Mouse (Mus musculus): ENCODE measurements around the gene Arid4a.

DNA sequence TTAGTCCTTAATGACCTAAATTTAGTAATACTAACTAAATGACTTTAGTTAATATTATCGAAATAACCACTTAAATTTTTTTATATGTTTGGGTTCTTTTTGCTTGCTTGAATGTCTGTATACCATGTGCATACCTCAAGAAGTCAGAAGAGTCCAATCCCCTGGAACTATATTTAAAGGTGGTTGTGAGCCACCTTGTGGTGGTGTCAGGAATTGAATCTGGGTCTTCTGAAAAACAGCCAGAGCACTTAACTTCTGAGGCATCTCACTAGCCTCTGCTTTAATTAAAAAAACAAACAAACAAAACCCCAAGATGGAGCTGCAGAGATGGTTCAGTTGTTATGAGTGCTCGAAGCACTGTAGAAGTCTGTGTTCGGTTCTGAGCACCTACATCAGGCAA, 131.9 kb downstream of the Arid4a start:
- TF ChIP-seq HCFC1 (IDR thresholded peaks at IDR 0.05; ENCODE audit: borderline replicate concordance, insufficient read depth, low read length) (no peak), CHD2 (IDR thresholded peaks at IDR 0.05; ENCODE audit: low read depth, low read length) (no peak), MAFK (IDR thresholded peaks at IDR 0.05; ENCODE audit: insufficient read depth, low read depth, low read length) (no peak), ZC3H11A (IDR thresholded peaks at IDR 0.05; ENCODE audit: borderline replicate concordance, low read depth, low read length) (no peak)

Measured in ES-E14 (cell line).